Mouse (Mus musculus): ENCODE measurements around the gene Ipmk.

GRCm38 (mm10) chr10:71339463-71339862 is 8.1 kb upstream of the Ipmk start:
- TF ChIP-seq CTCF (conservative IDR thresholded peaks at IDR 0.05; ENCODE audit: insufficient read depth, insufficient read length, low read depth, low read length) (no peak), POLR2A (IDR thresholded peaks at IDR 0.05; ENCODE audit: low read depth, low read length) (no peak)
